Mouse (Mus musculus) brain, embryonic 14.5 days (tissue): ENCODE data around the gene Cpvl.

Experiments used
- CTCF ChIP-seq: fragments of 200-500 bp; IDR thresholded peaks from 2 replicates; pipeline ENCODE4 v1.5.1; 2012; ENCODE audit warnings: inconsistent platforms, mild to moderate bottlenecking, moderate library complexity, borderline replicate concordance; ENCODE audit not compliant: insufficient read depth, insufficient read length; ENCODE audit errors: extremely low read depth
- POLR2A ChIP-seq: fragments of 200-500 bp; IDR thresholded peaks from 2 replicates; pipeline ENCODE4 v1.6.1; 2012; ENCODE audit warnings: mild to moderate bottlenecking, inconsistent platforms, borderline replicate concordance; ENCODE audit not compliant: poor library complexity, insufficient read depth, insufficient read length, severe bottlenecking; ENCODE audit errors: extremely low read depth

DNA sequence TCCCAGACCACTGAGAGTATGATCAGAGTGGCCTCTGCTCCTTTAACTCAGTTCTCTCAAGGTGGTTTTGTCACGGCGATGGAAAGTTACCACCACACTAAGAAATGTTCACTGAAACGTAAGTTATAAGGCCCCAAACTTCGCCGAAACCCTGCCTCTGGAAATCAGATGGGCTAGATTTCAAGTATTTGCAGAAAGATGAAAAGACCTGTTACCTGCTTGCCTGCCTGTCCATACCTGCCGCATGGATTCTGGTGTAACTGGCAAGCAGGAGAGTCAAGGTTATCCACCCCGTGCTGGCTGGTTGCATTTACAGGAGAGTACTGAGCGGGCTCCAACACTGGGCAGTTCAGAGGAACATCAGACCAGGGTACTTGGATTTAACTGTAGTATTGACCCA lies 98.9 kb downstream of the Cpvl start:
- TF ChIP-seq POLR2A: no peak
- no peak for TF ChIP-seq CTCF
